Mouse (Mus musculus) retina, postnatal 7 days (tissue): Measurements from ENCODE around the gene Rplp2.

Source experiments
- DNase-seq: peaks from one replicate; pipeline ENCODE4 v3.0.0-alpha.2; 2012; ENCODE audit warnings: low read depth, low spot score

Rplp2 gene

DNA sequence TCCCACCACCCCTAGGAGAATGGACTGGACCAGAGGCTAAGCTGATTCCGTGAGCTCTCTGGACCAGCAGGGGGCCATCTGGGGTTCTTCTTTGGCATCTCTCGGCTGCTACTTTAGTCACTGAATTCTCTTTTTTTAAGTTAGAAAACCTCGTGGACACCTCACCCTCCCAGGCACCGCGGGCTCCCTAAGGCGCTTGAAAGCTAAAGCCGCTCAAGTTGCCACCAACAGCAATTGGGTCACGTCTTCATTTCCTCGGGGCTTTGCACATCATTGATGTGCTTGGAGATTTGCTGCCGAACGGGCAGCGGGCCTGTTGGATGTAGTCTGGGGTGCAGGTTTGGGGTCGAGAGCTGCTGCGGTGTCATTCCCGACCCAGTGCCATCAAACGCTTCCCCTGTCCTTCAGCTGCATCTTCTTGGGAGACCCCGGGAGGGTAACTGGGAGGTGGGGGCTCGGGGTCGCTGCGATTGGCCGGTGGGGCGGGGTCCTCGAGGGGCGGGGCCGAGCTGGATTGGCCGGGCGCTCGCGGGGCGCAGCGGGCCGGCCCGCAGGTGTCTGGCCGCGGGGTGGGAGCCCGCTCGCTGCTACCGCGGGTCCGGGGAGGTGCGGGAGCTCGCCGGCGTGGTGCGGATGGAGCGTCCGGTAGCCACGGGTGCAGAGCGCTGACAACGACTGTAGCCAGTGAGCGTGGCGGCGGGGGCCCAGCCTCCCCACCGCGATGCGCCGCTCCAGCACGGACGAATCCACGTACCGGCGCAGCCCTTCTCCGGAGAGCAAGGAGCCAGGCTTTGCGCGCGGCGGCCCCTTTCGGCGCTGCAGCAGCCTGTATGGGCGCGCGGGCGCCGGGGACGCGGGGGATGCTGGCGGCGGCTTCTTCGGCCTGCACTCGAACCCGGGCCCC lies 34.6 kb downstream of the Rplp2 start:
- DNase-seq: peak; percentile 60

- DNase-seq: no peak
Observed at GRCm38 (mm10) chr7:141482531-141483024, 35.4 kb downstream of the Rplp2 start.

GRCm38 (mm10) chr7:141483114-141483653 lies 36.0 kb downstream of the Rplp2 start:
- DNase-seq: no peak

DNA sequence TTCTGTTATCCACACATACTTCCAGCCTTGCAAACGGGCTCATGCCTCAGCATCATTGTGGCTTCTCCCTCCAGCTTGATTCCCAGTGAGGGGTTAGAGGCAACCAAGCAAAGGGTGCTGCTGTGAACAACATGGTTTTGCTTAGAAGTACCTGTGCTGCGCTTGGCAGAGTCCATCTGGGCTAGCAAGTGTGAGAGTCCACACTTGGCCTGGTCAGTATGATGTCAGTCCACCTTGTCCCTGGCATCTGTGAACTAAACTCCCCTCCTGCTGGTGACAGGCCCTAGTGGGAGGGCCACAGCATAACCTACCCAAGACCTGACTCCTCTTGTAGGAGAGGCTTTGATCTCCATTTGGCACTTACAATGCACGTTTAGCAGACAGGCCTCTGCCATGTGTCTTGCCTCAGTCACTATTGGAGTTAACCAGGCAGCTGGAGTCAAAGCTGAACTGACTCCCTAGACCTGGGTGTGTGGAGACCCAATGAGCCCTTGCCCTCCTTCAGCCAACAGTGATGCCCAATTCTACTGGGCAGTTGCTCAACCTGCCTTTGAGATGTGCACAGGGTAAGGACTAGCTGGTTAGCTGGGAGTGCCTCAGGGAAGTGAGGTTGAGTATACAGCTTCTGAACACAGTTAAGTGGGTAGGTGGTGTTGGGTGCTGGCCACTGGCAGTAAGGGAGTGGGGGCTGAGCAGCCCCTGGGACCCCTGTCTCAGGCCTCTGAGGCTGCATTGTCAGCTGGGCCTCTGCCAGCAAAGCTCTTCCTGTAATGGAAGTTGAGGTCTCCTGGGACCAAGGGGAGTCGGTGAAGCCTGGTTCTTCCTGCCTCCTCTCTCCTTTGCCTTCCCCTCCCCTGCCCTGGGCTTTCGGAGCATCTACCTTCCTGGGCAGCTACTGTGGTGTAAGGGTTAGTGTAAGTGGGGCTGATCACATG lies 37.3 kb downstream of the Rplp2 start:
- DNase-seq: no peak

- no peak for DNase-seq
Observed at GRCm38 (mm10) chr7:141485186-141485585, 38.0 kb downstream of the Rplp2 start.

- no peak for DNase-seq
Observed at GRCm38 (mm10) chr7:141485606-141486005, 38.4 kb downstream of the Rplp2 start.

DNA sequence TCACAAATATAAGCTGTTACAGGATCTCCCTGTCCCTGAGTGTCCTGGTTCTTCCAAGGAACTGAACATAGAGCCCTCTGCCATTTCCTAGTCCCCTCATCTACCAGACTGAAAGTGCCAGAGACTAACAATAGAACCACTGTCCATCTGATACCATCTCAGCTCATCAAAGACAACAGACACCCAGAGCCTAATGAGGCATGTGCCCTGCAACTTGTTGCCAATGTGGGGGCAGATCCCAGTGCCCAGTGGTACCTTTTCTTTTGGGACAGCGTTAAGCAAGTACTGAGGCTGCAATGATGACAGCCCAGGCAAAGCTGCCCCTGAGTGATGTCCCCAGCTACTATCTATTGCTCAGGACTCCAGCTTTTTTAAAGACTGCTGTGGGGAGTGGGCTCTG lies 39.1 kb downstream of the Rplp2 start:
- no peak for DNase-seq

GRCm38 (mm10) chr7:141487141-141487540 lies 40.0 kb downstream of the Rplp2 start:
- no peak for DNase-seq

DNA sequence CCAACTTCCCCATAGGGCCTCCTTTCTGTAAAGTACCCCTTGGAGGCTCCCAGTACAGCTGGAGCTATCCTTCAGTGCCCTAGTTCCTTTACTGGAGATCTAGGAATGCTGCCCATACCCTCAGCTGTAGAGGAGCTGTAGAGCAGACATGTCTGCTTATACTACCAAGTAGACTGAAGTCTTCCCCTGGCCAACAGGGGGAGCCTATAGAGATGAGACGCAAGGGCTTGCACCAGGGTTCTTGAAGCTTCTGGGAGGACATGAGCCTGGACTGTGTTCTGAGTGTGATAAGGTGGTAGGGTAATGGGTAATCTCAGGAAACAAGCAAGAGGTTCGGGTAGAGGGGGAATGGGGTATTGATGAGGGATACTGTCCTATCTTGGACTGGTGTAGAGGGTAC lies 44.0 kb downstream of the Rplp2 start:
- no peak for DNase-seq

- DNase-seq: no peak
Observed at GRCm38 (mm10) chr7:141492738-141493137, 45.6 kb downstream of the Rplp2 start.

- no peak for DNase-seq
Observed at GRCm38 (mm10) chr7:141493729-141494128, 46.6 kb downstream of the Rplp2 start.

GRCm38 (mm10) chr7:141495379-141495778 lies 48.2 kb downstream of the Rplp2 start:
- no peak for DNase-seq

DNA sequence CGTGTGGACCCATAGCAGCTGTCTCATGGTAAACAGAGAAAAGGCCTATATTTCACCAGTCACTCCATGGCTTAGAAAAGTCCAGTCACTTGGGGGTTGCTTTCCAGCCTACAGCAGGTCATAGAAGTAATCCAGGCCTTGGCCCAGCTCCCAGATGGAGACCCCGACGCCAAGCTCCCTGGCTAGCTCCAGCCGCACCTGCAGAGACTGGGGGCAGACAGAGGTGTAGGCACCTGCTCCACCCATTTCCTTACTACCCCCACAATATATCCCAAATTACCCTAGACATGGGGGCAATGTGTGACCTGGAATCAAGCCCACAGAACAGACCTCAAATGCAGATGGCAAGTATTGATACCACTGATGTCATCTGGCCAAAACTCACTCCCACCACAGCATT lies 48.8 kb downstream of the Rplp2 start:
- DNase-seq: no peak

DNA sequence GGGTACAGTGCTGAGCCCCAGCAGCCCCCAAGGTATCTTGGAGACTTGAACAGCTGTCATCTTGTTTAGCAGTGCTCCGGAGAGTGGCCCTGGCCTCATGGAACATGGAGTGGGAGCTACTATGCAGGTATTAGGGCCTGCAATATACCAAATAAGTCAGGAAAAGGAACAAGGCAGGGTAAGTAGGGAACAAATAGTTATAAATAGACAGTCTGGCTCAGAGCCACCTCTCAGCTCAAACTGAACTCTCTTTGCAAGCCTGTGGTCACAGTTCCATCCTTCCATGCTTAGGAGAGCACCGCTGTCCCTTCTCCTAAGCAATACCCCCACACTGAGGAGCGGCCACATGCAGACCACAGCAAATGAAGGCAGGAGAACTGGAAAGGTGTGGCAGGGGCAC lies 50.4 kb downstream of the Rplp2 start:
- DNase-seq: no peak
